Mouse (Mus musculus) ovary, adult 18-20 months (tissue): ENCODE measurements around the gene Lrfn4.
A peak's percentile ranks its signal among the peaks of the same experiment; 100 is the strongest.

ENCODE experiments used
- DNase-seq: peaks from one replicate; pipeline ENCODE4 v3.0.0; 2022; ENCODE audit warnings: low spot score, mixed read lengths

Lrfn4 gene

DNA sequence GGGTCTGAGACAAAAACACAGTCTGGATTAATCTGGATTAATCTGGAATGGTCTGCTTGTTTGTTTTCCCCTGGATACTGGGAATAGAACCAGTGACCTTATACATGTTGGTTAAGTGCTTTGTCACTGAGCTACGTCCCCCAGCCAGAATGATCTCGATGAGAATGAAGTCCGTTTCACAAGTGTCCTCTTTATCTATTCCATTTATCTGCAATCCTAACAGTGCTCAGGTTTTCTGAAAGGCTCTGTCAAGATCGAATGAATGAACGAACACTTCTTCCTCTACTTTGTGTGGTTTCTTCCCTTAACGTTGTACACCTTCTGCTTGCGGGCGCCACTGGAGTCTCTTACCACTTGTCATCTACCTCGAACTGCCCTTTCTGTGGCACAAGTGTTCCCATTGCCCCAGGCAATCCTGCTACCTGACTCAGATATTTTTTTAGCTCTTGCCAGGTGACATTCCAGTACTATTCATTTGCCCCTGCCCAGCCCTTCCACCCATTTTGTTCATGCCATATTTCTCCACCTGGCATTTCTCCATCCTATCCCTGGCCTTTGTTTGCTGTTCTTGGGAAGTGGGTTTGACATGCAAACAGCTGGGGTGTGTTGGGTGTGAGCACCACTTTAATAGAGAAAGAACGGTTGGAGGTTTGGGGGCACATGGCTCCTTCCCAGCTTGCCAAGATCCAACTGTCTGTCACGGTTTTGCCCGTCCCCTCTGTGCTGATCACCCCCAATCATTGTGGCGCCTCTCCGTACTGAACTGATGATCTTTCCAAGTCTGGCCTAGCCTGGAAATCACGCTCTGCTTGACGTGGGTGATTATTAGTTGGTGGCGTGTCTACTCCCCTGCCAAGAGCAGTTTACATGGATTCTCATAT lies 45.9 kb downstream of the Lrfn4 start:
- DNase-seq: no peak

- peak; percentile 60 for DNase-seq
These were observed 46.6 kb downstream of the Lrfn4 start for GRCm38 (mm10) chr19:4568832-4569231.

DNA sequence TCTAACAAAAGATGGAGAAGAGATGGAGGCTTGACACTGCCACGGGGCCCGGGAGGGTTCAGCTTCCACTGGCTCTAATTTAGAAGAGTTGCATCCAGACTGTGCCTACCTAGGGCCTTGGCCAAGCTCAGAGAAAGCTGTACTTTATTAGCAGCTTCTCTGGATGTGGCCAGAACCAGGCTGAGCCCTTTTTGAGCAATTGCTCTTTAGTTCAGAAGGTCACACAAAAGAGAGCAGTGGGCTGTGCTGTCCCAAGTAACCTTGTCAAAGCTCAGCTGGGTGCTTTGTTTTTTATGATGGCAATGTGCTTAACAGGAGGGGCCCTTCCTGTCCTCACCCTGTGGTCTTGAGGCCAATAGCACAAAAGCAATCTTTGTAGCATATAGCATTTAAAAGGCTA lies 47.8 kb downstream of the Lrfn4 start:
- no peak for DNase-seq

DNA sequence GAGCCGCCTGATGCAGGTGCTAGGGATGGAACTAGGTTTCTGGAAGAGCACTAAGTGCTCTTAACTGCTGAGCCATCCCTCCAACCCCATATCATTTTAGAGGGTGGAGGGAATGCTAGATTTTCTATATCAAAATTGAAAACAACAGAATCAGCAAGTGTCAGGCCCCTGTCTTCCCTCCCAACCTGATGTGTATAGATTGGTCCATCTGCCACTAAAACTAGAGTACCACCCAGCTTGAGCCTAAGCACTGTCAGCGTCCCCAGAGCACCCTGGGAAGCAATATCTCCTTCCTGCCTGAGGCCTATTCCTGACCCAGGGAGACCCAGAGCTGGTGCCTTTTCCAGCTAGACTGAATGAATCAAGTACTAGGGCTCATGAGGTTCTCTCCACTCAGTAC lies 48.6 kb downstream of the Lrfn4 start:
- DNase-seq: no peak

DNA sequence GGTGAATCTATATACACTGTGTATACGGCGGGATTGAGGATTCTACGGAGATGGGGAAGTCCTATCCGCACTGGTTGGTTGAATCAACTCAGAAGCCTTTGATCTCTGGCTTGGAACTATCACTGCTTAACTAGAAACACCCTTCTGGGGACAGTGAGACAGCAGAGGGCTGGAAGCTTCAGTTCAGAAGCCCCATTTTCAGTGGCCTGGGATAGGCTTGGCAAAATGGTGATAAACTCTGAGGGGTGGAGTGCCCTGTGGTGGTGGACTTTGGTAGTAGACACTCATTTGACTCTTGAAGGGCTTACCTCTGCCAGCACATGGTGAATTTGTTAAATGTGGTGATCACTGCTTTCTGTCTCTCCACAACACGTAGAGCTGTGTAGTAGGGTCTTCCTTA lies 49.8 kb downstream of the Lrfn4 start:
- DNase-seq: no peak
